Mouse (Mus musculus) forebrain, embryonic 13.5 days (tissue): ENCODE data around the gene Ttc16. TPM values are rescaled to one million over a fixed set of nuclear protein-coding genes. Genes with fewer than 3 reads are reported as not detected.
A peak's percentile ranks its signal among the peaks of the same experiment; 100 is the strongest.

Experiments
- ATAC-seq: fragments of 200-750 bp; cut with Nextera tagmentation; 2 replicates; pipeline ENCODE4 v1.8.0; 2017
- H3K27ac ChIP-seq: fragments of 300-500 bp; sonication (generic); 2 replicates; pipeline ENCODE4 v1.5.1; 2015; ENCODE audit warnings: inconsistent platforms, mild to moderate bottlenecking, moderate library complexity
- H3K27me3 ChIP-seq: fragments of 300-500 bp; sonication (generic); 2 replicates; pipeline ENCODE4 v1.6.1; 2015; ENCODE audit warnings: mild to moderate bottlenecking, inconsistent platforms
- H3K36me3 ChIP-seq: fragments of 300-500 bp; sonication (generic); 2 replicates; pipeline ENCODE4 v1.6.1; 2015; ENCODE audit warnings: mild to moderate bottlenecking, inconsistent platforms; ENCODE audit not compliant: poor library complexity, severe bottlenecking
- H3K4me1 ChIP-seq: fragments of 300-500 bp; sonication (generic); 2 replicates; pipeline ENCODE4 v1.6.1; 2015; ENCODE audit warnings: inconsistent platforms
- H3K4me2 ChIP-seq: fragments of 300-500 bp; sonication (generic); 2 replicates; pipeline ENCODE4 v1.6.1; 2015; ENCODE audit warnings: inconsistent platforms, mild to moderate bottlenecking, moderate library complexity
- H3K4me3 ChIP-seq: fragments of 300-500 bp; sonication (generic); 2 replicates; pipeline ENCODE4 v1.5.1; 2015; ENCODE audit warnings: mild to moderate bottlenecking, inconsistent platforms
- H3K9ac ChIP-seq: fragments of 300-500 bp; sonication (generic); 2 replicates; pipeline ENCODE4 v1.6.1; 2015; ENCODE audit warnings: mild to moderate bottlenecking, inconsistent platforms
- H3K9me3 ChIP-seq: fragments of 300-500 bp; sonication (generic); replicated peaks from 2 replicates; pipeline ENCODE4 v1.6.1; 2016; ENCODE audit warnings: inconsistent platforms
- WGBS: fragments of 180-500 bp; shearing (Covaris S2); methylation state at CpG from one replicate; pipeline ENCODE4 v1.1.7; 2015; 5-methylcytosine and 5-hydroxymethylcytosine counted together
- polyA plus RNA-seq: library from polyadenylated mRNA; unstranded; fragments of >200 nt; fragmentation: Nextera tagmentation; extraction: Ambion mirVana; gene quantifications from 2 replicates; pipeline ENCODE4 v1.2.1, GENCODE M21; 2015

Ttc16 gene
- polyA plus RNA-seq, 1 experiment from 2014 or later, result 0.48 TPM

GRCm38 (mm10) chr2:32776192-32776591, 759 bp upstream of the Ttc16 start:
- Histone ChIP-seq H3K4me2 (peak overlapping the region; percentile 64), H3K9ac (peak overlapping the region; percentile 49)
- 24% methylated on average over 22 of the region's 22 CpGs for WGBS

GRCm38 (mm10) chr2:32772626-32773279, 2.7 kb downstream of the Ttc16 start:
- no peak overlapping the region for H3K4me3 ChIP-seq
- 89% methylated on average over 8 of the region's 8 CpGs for WGBS

More at GRCm38 (mm10) chr2:32776192-32776591, 759 bp upstream of the Ttc16 start:
- no peak for ATAC-seq
- H3K27me3 ChIP-seq, result peaks cover 3% of the 10 kb centered on the region; the same call in 1 of the 2 replicates
- peak overlapping the region; percentile 55 for H3K4me3 ChIP-seq
- H3K36me3 ChIP-seq, result no peaks in the 10 kb centered on the region
- no peaks in the 10 kb centered on the region for H3K9me3 ChIP-seq
- H3K27ac ChIP-seq, result no peak overlapping the region
- peaks cover 14% of the 10 kb centered on the region for H3K4me1 ChIP-seq

GRCm38 (mm10) chr2:32771886-32772285, 3.5 kb downstream of the Ttc16 start:
- 37% methylated on average over 12 of the region's 12 CpGs for WGBS

More at GRCm38 (mm10) chr2:32772626-32773279, 2.7 kb downstream of the Ttc16 start:
- H3K27ac ChIP-seq, result no peak overlapping the region
- ATAC-seq, result no peak
- no peaks in the 10 kb centered on the region for H3K36me3 ChIP-seq
- peaks cover 14% of the 10 kb centered on the region for H3K4me1 ChIP-seq
- no peak overlapping the region for H3K9ac ChIP-seq
- H3K27me3 ChIP-seq, result peaks cover 3% of the 10 kb centered on the region; the same call in 1 of the 2 replicates
- H3K4me2 ChIP-seq, result no peak overlapping the region
- H3K9me3 ChIP-seq, result no peaks in the 10 kb centered on the region

GRCm38 (mm10) chr2:32769327-32770085, 5.9 kb downstream of the Ttc16 start:
- WGBS, result 58% methylated on average over 5 of the region's 5 CpGs
- ATAC-seq, result no peak
- no peak overlapping the region for H3K4me2 ChIP-seq
- H3K27ac ChIP-seq, result no peak overlapping the region
- no peaks in the 10 kb centered on the region for H3K4me1 ChIP-seq
- H3K36me3 ChIP-seq, result no peaks in the 10 kb centered on the region
- no peak overlapping the region for H3K9ac ChIP-seq
- no peaks in the 10 kb centered on the region for H3K9me3 ChIP-seq
- no peak overlapping the region for H3K4me3 ChIP-seq
- no peaks in the 10 kb centered on the region for H3K27me3 ChIP-seq

More at GRCm38 (mm10) chr2:32771886-32772285, 3.5 kb downstream of the Ttc16 start:
- Histone ChIP-seq H3K4me1 (peaks cover 14% of the 10 kb centered on the region), H3K36me3 (no peaks in the 10 kb centered on the region), H3K27me3 (peaks cover under 1% of the 10 kb centered on the region; the same call in 1 of the 2 replicates), H3K9ac (no peak overlapping the region), H3K27ac (no peak overlapping the region), H3K4me3 (no peak overlapping the region), H3K4me2 (no peak overlapping the region), H3K9me3 (no peaks in the 10 kb centered on the region)
- ATAC-seq, result no peak

- no peak overlapping the region for H3K4me2 ChIP-seq
- ATAC-seq, result no peak
- no peaks in the 10 kb centered on the region for H3K9me3 ChIP-seq
- no peak overlapping the region for H3K9ac ChIP-seq
- no peaks in the 10 kb centered on the region for H3K27me3 ChIP-seq
- no peak overlapping the region for H3K27ac ChIP-seq
- H3K4me3 ChIP-seq, result no peak overlapping the region
- 59% methylated on average over 19 of the region's 19 CpGs for WGBS
- H3K4me1 ChIP-seq, result no peaks in the 10 kb centered on the region
- 0 out of 2 replicates have a peak, but pooled peaks cover under 1% of the 10 kb centered on the region for H3K36me3 ChIP-seq
These were observed 6.7 kb downstream of the Ttc16 start for GRCm38 (mm10) chr2:32768661-32769285.

- no peak overlapping the region for H3K27ac ChIP-seq
- WGBS, result 87% methylated on average over 12 of the region's 12 CpGs
- H3K36me3 ChIP-seq, result peaks cover 16% of the 10 kb centered on the region
These were observed 8.2 kb downstream of the Ttc16 start for GRCm38 (mm10) chr2:32767241-32767640.

GRCm38 (mm10) chr2:32763353-32763752, 12.1 kb downstream of the Ttc16 start:
- ATAC-seq, result no peak
- Histone ChIP-seq H3K9me3 (no peaks in the 10 kb centered on the region), H3K4me1 (peaks cover 8% of the 10 kb centered on the region), H3K9ac (no peak overlapping the region), H3K27me3 (no peaks in the 10 kb centered on the region), H3K27ac (no peak overlapping the region), H3K4me3 (no peak overlapping the region), H3K4me2 (no peak overlapping the region), H3K36me3 (peaks cover 40% of the 10 kb centered on the region)
- 82% methylated on average over 3 of the region's 3 CpGs for WGBS

More at GRCm38 (mm10) chr2:32767241-32767640, 8.2 kb downstream of the Ttc16 start:
- H3K4me3 ChIP-seq, result no peak overlapping the region
- H3K9me3 ChIP-seq, result no peaks in the 10 kb centered on the region
- H3K4me1 ChIP-seq, result no peaks in the 10 kb centered on the region
- H3K9ac ChIP-seq, result no peak overlapping the region
- ATAC-seq, result no peak
- H3K4me2 ChIP-seq, result no peak overlapping the region
- H3K27me3 ChIP-seq, result no peaks in the 10 kb centered on the region

- WGBS, result 90% methylated on average over 4 of the region's 4 CpGs
- Histone ChIP-seq H3K36me3 (peaks cover 40% of the 10 kb centered on the region), H3K9me3 (no peaks in the 10 kb centered on the region), H3K4me1 (peaks cover 16% of the 10 kb centered on the region), H3K9ac (no peak overlapping the region), H3K4me3 (no peak overlapping the region), H3K27ac (no peak overlapping the region), H3K27me3 (no peaks in the 10 kb centered on the region), H3K4me2 (no peak overlapping the region)
- no peak for ATAC-seq
These were observed 13.6 kb downstream of the Ttc16 start for GRCm38 (mm10) chr2:32761859-32762258.

GRCm38 (mm10) chr2:32761361-32761760, 14.1 kb downstream of the Ttc16 start:
- Histone ChIP-seq H3K27me3 (no peaks in the 10 kb centered on the region), H3K4me3 (no peak overlapping the region), H3K9ac (no peak overlapping the region), H3K9me3 (no peaks in the 10 kb centered on the region), H3K27ac (no peak overlapping the region), H3K4me1 (peaks cover 19% of the 10 kb centered on the region), H3K4me2 (no peak overlapping the region), H3K36me3 (peaks cover 40% of the 10 kb centered on the region)
- WGBS, result 85% methylated on average over 14 of the region's 14 CpGs
- no peak for ATAC-seq

GRCm38 (mm10) chr2:32759001-32759400, 16.4 kb downstream of the Ttc16 start:
- peaks cover 52% of the 10 kb centered on the region for H3K36me3 ChIP-seq
- H3K27ac ChIP-seq, result 0 out of 2 replicates have a peak overlapping the region, but pooled peaks have one; percentile 19
- no peak overlapping the region for H3K4me3 ChIP-seq
- no peak for ATAC-seq
- peaks cover 19% of the 10 kb centered on the region for H3K4me1 ChIP-seq
- H3K9me3 ChIP-seq, result no peaks in the 10 kb centered on the region
- WGBS, result 91% methylated on average over 2 of the region's 2 CpGs
- H3K9ac ChIP-seq, result peak overlapping the region; percentile 41
- H3K27me3 ChIP-seq, result no peaks in the 10 kb centered on the region
- H3K4me2 ChIP-seq, result peak overlapping the region; percentile 61; the same call in 1 of the 2 replicates

GRCm38 (mm10) chr2:32758503-32758902, 16.9 kb downstream of the Ttc16 start:
- H3K9me3 ChIP-seq, result no peaks in the 10 kb centered on the region
- no peak for ATAC-seq
- H3K27me3 ChIP-seq, result no peaks in the 10 kb centered on the region
- H3K36me3 ChIP-seq, result peaks cover 53% of the 10 kb centered on the region
- H3K4me2 ChIP-seq, result peak overlapping the region; percentile 61
- peaks cover 19% of the 10 kb centered on the region for H3K4me1 ChIP-seq
- WGBS, result 84% methylated on average over 8 of the region's 8 CpGs
- H3K27ac ChIP-seq, result peak overlapping the region; percentile 19; the same call in 1 of the 2 replicates
- peak overlapping the region; percentile 41 for H3K9ac ChIP-seq
- no peak overlapping the region for H3K4me3 ChIP-seq
